Mouse (Mus musculus) regulatory T cell (primary cell): ENCODE results near the gene Dhx8.

Experiments used
- in situ Hi-C: fragments of 300-600 bp; cut with MboI, MseI; formaldehyde crosslinking; loops from one replicate; pipeline ENCODE4 v1.15.1; 2025; ENCODE audit warnings: high pct_unique_total_duplicates

Dhx8 gene

DNA sequence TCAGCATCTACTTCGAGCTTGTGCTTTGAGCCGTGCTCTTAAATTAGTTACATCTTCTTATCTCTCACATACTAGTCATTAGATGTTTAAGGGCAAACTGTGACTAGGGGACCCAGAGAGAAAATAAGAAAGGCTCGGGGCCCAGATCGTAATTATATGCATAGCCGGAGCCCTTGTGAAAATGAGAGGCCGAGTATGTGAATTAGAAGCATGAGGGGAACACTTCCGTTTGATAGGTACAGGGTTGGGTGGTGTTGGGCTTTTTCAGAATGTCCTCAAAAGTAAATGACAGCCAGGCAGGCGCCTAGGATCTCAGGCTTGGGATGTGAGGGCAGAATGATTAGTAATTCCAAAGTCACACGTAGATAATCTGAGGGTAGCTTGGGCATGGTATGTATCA is 877 bp downstream of the Dhx8 start:
- in situ Hi-C loops = loop anchor here (5.0 kb wide), 1 partner anchor 71 kb away; no protein-coding TSS in a partner anchor

- in situ Hi-C loops = no loop called here
Measured at GRCm38 (mm10) chr11:101756616-101757015, 23.9 kb downstream of the Dhx8 start.

- in situ Hi-C loops = no loop called here
Measured at GRCm38 (mm10) chr11:101757366-101757765, 24.6 kb downstream of the Dhx8 start.

- in situ Hi-C loops = no loop called here
Measured at GRCm38 (mm10) chr11:101758431-101758830, 25.7 kb downstream of the Dhx8 start.

DNA sequence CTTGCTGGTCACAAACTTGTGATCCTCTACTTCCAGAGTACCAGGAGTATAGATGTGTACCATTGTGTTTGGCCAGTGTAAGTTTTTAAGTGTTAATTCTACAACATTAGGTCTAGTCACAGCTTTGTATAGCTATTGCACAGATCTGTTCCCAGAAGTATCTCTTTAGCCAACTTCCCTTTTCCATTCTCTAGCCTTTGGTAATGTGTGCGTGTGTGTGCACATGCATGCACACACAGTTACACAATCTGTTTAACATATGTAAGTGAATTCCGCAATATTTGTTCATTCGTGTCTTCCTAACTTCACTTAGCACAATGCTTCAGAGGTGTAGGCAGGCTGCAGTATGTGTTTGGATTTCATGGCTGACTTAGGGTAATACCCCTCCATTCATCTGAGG is 26.8 kb downstream of the Dhx8 start:
- in situ Hi-C loops = no loop called here

DNA sequence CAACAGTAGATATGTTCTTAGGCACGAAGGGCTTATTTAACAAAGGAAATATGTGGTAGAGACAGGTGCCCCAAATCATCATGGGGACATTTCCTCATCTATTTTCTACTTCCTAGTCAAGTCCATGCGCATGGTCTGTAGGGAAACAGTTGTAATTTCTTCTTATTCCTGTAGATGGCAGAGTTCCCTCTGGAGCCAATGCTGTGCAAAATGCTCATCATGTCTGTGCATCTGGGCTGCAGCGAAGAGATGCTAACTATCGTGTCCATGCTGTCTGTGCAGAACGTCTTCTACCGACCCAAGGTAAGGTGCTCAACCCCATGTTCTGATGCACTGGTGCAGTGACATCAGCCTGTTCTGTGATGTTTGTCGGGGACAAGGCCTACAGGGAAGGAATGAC is 31.0 kb downstream of the Dhx8 start:
- in situ Hi-C loops = no loop called here

- in situ Hi-C loops = no loop called here
Measured at GRCm38 (mm10) chr11:101764546-101764945, 31.8 kb downstream of the Dhx8 start.

DNA sequence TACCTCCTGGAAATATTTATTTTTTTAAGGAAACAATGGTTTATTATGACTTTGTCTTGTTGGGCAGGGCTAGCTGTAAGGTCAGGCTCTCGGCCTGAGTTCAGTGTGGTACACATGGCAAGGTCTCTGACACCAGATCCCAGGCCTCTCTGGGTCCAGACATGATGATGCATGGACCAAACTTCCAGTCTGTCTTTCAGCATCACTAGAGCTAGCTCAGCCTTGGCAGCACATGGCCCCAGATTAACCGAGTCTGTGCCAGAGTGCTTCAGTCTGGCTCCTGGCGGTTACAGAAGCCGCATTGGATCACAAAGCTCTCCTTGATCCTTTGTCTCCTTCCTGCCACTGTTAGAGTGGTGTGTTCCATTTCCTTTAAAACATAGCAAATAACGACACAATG is 34.6 kb downstream of the Dhx8 start:
- in situ Hi-C loops = no loop called here

DNA sequence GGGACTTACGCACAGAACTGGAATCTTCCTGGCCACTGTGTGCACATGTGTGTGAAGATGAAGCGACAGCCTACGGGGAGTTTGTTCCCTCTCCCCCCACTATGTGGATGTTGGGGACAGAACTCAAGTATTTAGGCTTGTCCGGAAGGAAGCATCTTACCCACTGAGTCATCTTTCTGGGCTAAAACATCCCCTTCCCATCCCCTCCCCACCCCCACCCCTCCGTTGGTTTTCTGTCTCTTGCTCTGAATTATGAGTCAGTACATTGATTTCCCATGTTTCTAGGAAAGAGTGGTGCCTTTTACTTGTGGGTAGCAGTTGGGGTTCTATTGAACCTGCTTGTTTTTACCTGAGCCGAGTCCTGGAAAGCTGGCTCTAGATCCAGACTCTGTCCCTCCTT is 36.0 kb downstream of the Dhx8 start:
- in situ Hi-C loops = no loop called here

GRCm38 (mm10) chr11:101770266-101770665 is 37.5 kb downstream of the Dhx8 start:
- in situ Hi-C loops = no loop called here

GRCm38 (mm10) chr11:101772027-101772426 is 39.3 kb downstream of the Dhx8 start:
- in situ Hi-C loops = no loop called here

- in situ Hi-C loops = no loop called here
Measured at GRCm38 (mm10) chr11:101772449-101772848, 39.7 kb downstream of the Dhx8 start.

DNA sequence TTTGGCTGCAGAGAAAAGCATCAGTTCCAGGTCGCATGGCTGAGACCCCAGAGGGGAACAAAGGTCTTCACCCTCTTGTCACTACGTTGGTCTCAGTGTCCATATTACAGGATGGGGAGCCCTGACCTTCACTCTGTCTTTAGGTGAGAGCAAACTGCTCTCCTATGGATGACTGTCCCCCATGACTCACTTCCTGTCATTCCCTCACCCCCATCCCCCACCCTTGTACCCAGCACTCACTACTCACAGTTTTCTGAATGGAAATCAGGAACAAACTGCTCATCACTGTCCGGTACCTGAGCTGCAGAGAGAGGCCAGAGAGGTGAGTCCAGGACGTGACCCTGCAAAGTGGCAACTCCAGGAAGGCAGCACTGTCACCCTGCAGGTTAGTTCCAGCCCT is 44.1 kb downstream of the Dhx8 start:
- in situ Hi-C loops = no loop called here

DNA sequence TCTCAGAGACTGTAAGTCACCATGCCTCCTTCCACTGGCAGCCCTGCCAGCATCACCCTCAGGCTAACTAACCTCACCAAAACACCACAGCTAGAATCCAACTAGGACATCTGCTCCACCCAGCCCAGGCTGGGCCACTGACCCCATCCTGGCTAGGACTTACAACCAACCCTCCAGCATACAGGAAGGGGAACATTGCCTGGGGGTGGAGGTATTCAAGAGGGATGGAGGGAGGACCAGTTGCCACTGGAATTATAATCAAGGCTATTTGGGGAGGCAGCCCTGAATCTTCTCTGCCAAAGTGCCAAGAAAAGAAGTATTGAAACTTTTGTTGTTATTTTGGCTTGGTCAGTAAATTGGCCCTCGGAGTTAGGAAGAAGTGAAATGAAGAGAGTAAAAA is 50.4 kb downstream of the Dhx8 start:
- in situ Hi-C loops = no loop called here

GRCm38 (mm10) chr11:101783584-101783983 is 50.9 kb downstream of the Dhx8 start:
- in situ Hi-C loops = no loop called here

- in situ Hi-C loops = no loop called here
Measured at GRCm38 (mm10) chr11:101784072-101784471, 51.4 kb downstream of the Dhx8 start.

DNA sequence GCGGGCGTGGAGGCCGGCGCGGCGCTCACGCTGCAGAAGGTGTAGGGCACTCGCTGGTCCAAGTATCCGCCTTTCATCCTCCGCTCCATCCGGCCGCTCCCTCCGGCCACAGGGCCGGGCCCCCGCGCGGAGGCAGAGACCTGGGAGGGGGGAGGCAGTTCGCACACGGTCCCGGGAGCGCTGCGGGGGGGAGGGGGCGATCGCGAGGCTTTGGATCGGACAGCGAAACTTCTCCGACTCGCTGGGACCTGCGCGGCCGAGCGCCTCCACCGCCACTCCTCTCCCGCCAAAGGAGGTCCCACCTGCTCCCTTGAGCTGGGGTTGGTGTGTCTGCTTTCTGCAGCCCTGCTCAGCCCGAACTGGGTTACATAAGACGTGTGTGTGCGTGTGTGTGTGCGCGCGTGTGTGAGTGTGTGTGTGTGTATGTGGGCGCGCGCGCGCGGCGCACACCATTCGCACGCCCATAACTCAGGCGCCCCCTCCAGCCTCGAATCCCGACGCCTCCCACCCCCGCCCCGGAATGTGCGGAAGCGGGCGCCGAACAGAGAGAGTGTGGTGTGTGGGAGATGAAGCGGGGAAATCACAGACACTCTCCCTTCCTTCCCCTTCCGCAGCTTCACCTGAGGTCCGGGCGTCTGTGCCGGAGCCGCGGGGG is 51.9 kb downstream of the Dhx8 start:
- in situ Hi-C loops = no loop called here

GRCm38 (mm10) chr11:101785143-101785851 is 52.6 kb downstream of the Dhx8 start, which contains the start of gene Etv4:
Gene Etv4 (minus strand): TSS chr11:101785371.
- in situ Hi-C loops = no loop called here

- in situ Hi-C loops = no loop called here
Measured at GRCm38 (mm10) chr11:101785852-101786205, 53.1 kb downstream of the Dhx8 start.

DNA sequence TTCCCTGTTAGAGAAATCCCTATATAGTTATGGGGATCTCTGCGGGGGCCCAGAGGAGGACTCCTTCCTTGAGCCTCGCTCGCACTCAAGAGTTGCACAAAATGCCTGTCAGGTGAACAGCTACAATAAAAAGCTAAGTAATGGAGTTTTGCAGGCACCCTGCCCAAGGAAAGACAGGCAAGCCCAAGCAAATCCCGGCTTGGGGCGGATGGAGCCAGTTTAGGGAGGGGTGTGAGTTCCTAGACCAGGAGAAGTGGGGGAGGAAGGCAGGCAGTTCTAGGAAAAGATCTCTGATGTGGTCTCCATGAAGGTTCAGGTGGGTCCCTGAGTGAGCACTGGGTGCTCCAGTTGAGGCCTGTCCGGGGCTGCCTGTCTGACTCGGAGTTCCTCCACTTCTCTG is 53.9 kb downstream of the Dhx8 start:
- in situ Hi-C loops = no loop called here

DNA sequence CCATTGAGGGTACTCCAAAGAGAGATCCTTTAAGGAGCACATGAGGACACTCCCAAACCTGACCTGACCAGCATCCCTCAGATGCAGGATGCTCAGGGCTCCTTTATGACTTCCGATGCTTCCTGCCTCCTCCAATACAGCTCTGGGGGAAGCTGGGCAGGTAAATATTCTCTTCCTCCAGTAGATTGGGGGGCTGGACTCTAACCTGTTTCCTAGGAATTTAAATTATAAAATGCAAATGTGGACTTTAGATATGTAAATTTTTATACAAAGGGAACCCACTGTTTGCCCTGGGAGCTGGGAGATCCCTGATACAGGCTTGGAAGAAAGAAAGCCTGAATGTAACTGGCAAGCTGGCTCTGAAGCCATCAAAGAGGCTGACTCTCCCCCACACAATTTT is 54.7 kb downstream of the Dhx8 start:
- in situ Hi-C loops = no loop called here

GRCm38 (mm10) chr11:101790811-101791526 is 58.2 kb downstream of the Dhx8 start:
- in situ Hi-C loops = loop anchor here (10.0 kb wide), 1 partner anchor 724 kb away; no protein-coding TSS in a partner anchor

DNA sequence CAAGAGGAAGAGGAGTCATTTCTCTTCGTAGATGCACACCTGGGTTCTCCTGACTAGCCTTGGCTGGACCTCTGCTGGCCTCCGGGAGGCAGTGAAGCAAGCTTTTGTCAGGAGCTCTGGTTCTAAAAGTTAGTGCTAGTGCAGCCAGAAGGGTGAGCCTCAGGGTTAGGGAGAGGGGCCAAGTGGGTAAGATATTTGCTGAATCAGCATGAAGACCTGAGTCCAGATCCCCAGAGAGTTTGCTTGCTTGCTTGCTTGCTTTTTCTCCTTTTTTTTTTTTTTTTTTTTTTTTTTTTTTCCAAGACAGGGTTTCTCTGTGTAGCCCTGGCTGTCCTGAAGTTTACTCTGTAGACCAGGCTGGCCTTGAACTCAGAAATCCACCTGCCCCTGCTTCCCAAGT is 64.6 kb downstream of the Dhx8 start:
- in situ Hi-C loops = loop anchor here (10.0 kb wide), 1 partner anchor 717 kb away; no protein-coding TSS in a partner anchor
